Mouse (Mus musculus) embryo, embryonic 9.5 days (tissue): Measurements from ENCODE around the gene Ssbp1.

ENCODE experiments used
- DNase-seq: peaks from one replicate; pipeline ENCODE4 v3.0.0-alpha.2; 2017; ENCODE audit errors: extremely low spot score

Gene Ssbp1

DNA sequence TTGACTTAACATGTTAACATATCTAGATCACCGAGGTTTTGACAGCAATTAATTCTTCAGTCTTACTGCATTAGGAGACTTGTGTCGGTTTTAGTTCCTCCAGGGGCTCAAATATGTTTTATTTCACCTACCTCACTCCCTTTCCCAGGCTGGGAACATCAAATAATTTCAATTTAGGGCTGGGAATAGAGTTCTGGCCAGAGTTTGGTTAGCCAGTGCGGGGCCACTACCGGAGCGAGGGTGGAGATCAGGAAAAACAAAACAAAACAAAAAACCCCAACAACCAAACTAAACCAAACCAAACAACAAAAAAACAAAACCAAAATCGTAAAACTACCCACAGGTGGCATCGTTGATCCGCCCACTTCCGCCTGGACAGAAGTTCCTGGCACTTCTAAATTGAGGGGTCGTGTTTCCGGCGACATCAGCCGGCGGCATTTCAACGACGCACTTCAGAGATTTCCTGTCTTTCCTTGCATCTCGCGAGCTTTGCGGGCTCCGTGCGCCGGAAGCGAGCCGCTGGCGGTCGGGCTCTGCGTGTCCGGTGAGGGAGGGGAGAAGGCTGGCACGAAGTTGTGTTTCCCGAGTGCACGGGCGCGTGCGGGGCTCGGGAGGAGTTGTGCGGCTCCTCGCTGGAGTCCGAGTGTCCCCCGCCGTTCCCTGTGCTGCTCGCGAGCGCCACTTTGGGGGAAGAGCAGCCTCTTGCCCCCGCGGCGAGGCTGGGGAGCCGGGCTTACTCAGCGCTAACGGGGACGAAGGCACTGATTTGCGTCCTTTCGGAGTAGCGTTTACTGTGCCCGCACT lies at the start of gene Ssbp1:
Gene Ssbp1, plus strand, starts transcription at position 437 of the 804 bp plus-strand sequence.
- peak; percentile 95 for DNase-seq

DNA sequence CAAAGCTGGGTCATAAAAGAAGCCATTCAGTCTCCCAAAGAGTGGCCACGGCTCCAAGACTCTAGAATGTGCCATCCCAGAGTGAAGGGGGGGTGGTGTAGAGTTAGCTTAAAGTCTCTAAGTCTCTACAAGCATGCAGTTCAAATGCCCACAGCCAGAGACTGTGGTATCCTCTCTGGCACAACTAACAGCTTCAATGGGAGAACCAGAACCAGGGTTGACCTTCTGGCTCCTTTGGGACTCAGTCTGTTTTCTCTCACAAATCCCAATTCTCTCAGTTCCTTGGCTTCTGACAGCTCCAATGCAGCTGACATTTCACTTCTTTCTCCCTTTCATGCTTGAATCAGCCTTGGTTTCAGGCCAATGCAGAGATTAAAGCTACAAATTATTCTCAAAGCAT lies 48.1 kb upstream of the Ssbp1 start:
- no peak for DNase-seq

DNA sequence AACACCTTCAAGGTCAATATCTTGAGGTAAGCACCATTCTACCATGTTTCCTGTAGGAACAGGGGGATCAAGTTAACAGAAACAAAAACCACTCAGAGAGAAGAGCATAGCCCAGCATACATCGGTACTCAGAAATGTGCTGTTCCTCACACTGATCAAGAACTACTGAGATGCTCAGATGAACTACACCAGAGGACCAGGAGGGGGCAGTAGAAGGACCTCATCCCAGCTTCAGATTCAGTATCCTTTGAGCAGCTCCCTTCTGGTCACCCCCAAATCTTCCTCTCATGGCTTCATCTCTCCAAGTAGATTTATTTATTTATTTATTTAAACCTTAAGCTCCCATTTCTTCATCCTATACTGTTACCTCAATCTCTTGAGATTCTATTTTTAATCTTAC lies 47.4 kb upstream of the Ssbp1 start:
- DNase-seq = peak; percentile 19

DNA sequence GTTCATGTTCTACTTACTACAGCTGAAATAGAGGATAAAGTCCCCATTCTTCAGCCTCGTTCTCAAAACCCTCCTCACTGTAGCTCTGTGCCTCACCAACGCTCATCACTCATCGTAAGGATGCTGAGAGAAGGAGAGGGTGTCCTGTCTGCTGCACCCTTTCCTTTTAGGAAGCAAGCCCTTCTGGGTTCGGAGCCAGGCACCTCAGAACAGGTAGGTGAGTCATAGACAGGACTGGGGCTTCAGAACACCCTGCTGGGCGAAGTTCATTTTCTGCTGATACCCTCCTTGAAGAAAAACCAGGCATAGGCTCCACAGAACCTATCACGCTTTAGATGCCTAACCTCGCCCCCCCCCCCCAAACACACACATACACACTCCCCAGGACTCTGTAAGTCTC lies 43.7 kb upstream of the Ssbp1 start:
- no peak for DNase-seq

DNA sequence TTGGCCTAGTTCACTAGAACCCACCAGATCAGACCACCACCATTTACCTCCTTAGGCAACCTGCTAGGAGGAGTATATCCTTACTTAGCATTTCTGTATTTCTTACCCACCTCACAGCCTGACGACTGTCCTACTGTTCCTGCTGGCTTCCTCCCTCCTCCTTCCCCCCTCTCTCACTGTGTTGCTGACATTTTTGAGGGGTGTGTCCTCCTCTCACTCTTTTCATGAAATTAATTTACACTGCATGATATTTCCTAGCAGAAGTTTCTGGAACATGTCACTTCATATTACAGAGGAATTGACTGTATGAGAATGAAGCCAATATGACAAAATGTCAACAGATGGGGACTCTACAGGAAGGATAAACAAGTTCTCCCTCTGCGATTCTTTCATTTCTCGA lies 42.5 kb upstream of the Ssbp1 start:
- DNase-seq = no peak

DNA sequence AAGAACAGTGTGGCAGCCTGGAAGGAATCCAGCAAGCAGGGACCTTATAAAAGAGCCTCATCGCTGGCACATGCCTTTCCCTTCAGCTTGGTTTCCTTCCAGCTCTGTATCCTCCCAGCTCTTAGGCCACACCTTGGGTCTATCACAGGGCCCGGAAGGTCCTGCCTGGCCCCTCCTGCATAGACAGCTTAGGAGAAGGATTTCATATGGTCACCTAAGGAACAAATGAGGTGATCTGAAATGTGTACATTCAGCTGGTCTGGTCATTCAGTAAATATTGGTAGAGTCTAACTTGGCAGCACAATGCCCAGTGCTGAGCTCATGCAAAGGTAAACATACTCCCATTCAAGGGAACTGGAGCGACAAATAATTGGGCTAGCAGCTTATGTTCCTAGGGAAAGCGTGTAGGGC lies 41.6 kb upstream of the Ssbp1 start:
- DNase-seq = no peak

DNA sequence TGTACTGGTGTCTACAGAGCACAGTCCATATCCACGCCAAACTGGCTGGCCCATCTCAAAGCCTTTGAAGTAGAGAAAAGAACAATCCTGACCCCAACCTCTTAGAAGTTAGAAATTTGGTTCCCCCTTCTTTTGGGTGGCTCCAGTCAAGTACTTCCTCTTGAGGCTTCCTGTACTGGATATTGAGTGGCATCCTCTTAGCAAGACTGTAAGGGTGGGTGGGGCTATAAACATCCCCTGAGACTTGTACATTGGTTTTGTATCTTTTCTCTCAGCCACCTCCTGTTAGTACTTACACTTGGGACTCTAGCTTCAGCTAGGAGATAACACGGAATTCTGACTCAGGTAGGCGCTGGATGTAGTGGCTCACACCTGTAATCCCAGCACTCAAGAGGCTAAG lies 40.9 kb upstream of the Ssbp1 start:
- DNase-seq = no peak

DNA sequence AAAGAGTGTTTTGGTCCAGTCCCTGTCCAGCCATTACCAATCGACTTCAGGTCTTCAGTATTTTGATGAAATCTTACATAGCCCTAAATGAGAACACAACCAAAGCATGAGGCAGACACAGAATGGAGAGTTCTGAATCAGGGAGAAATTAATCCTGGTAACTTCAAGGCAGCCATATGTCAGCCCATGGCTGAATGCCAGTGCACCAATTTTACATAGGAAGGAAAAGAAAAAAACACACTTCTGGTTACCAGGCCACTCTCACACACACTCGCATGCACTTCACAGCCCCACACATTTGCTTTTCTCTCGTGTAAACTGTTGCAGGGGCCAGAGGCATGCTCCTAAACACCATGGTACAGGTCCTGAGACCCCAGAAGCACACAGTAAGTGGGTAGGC lies 40.3 kb upstream of the Ssbp1 start:
- no peak for DNase-seq

DNA sequence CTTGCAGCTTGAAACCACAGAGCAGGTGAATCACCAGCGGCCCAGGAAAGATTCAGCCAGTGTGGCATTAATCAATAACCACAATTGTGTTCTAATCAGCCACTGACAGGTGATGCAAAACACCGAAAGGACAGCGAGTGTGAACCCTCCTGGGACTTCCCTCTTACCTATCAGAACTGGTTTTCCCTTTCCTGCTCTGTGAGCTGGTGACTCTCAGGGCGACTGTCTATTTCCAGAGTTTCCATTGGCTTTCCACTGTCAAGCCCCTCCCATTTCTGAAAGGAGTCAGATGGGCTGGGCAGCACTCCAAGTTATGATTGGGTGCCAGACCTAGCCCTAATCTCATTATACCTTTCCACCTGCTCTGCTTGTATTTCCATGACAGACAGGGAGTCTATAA lies 39.8 kb upstream of the Ssbp1 start:
- no peak for DNase-seq

DNA sequence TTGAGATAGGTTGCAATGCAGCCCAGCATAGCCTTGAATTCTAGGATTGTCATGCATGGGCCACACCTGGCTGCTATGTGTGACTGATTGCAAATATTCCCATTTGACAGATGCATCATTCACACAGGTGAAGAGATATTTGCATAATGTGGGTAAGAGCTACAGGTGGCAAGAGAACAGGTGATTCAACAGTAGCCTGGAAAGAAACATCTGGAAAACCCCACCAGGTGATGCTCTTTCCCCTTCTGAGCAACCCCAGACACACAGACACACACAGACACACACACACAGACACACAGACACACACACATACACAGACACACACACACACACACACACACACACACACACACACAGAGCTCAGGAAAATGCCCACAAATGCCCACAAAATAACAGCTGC lies 39.3 kb upstream of the Ssbp1 start:
- DNase-seq = no peak

DNA sequence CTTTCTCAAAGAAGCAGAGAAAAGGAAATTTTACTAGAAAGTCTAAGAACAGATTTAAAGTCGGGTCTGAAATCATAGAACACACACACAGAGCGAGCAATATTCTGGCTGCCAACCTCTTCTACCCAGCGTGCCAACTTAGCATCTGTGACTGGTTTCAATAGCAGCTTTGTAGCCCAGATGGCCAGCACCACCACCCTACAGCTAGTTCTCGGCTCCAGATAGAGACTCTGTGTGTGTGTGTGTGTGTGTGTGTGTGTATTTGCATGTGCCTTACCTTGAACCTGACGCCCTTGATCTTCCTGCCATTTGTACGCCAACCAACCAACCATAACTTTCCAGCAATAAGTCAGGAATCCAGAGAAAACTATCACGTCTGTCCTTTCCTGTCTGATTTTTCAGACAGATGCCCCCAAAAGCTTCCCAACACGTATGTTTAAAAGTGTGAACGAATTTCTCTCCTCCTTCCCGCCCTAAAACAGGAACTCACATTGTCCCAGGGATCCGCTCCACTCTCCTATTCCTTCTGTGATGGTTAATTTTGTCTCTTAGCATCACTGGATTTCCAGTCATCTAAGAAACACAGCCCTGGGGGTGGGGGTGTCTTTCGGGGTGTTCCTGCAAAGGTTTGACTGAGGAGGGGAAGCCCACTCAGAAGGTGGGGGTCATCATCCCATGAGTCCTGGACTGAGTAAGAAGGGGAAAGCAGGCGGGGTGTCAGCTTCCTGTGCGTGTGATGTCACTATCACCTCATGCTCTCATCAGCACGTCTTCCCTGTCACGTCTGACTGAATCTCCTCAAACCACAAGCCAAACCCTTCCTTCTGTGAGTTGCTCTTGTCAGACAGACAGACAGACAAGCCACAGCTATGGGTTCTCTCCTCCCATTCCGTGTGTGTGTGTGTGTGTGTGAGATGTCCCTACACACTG lies 38.5 kb upstream of the Ssbp1 start:
- no peak for DNase-seq

DNA sequence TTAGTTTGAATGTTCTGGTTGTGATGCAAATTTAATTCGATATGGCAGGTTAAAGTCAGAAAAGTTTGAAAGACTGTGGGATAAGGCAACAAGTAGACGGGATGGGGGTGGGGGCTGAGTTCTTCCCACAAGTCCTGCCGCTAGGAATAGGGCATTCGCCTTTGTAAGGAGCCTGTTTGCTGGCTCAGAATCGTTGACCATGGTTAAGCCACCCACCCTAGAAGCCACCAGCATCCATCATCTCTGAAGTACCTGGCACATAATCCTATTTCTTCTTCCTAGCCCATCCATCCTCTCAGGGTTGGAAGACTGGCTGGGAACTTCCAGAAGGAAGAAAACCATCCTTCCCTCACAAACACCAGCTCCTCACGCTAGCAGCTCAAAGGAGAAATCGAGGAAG lies 36.5 kb upstream of the Ssbp1 start:
- no peak for DNase-seq

DNA sequence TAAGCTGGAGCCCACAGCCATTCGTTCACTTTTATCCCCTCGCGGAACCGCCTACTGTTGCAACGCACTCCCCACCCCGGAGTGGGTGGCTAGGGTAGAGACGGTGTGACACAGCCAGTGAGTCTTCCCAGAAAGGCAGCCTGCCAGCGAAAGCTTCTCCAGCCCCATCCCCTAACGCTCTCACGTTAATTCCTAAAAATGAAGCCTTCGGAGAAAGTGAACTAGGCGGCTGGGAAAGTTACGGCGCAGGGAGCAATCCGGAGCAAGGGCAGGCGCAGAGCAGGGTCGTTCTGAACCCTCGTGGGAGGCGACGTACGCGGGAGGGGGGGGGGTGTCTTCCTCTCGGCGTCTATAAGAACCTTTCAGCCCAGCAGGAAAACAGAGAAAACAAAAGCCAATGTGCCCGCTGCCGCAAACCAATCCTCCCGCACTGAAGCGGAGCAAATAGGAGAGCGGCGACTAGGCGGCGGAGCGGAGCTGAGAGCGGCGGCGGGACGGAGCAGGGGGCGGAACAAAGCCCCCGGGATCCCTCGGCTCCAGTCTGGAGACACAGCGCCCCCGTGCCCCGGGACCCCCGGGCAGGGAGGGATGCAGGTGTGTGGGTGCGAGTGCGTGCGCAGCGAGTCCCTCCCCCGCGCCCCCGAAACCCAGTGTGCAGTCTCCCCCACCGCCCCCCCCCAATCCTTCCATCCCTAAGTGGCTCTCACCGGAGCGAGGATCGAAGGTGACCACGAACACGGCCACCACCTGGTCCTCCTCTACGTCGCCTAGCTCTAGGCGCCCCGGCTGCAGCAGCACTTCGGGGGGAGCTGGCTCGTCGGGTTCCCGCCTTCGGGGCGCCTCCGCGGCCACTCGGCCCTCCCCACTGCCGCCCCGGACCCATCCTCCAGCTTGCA lies 35.8 kb upstream of the Ssbp1 start:
- DNase-seq = peak; percentile 67

DNA sequence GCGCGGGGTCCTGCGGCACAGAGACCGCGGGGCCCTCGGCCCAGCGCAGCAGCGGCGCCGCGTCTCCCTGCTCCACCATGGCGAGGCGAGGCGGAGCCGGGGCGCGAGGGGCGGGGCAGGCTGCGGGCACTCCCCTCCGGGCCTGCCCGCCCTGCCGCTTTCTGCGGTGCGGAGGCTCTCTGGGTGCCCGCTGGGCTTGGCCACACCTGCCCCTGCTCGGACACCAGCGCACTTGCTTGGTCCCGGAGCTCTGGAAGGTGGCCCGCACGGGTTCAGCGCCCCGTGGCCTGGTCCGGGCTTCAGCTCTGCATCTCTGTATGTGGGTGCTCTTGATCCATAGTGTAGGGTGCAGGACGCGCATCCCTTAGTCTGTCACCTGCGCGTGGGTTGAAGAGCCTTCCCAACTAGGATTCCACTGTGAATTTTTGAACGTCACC lies 35.1 kb upstream of the Ssbp1 start, which contains the start of gene E330009J07Rik:
Gene E330009J07Rik, minus strand, starts transcription at position 89 of the 437 bp plus-strand sequence.
- peak; percentile 83 for DNase-seq

DNA sequence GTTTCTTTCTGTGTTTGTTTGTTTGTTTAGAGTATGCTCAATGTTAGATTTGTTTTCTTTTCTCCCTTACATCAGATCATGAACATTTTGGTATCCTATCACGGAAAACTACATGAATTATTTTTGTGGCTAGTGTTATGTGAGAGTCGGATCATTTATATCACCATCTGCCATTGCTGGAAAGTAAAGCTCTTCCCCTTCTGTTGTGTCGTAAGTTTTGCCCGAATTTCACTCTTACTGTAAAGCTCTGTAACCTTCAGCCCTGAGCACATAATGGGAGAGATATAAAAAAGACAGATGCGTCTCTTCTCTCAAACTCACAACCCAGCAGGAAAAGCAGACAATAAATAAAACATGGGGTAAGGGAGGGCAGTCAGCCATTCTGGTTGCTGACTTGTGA lies 32.2 kb upstream of the Ssbp1 start, which contains the start of gene Wee2:
Gene Wee2, plus strand, starts transcription at position 153 of the 400 bp plus-strand sequence.
- no peak for DNase-seq

DNA sequence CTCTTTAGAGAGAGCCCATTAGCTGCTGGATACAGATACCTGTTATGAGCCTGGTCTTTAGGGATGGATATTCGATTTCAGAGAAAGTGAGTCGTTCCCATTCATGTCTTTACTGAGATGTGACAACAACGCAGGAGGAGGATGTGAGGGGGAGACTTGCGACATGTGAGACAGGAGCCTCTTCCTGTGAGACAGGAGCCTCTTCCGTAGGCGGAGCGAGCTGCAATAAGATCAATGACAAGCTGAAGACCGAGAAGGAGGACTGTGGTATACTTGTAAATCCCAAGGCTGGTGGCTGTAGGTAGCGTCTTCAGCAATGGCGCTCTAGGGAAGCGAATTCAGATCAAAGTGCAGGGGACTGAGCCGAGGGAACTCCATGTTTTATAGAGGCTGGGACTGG lies 31.4 kb upstream of the Ssbp1 start:
- no peak for DNase-seq

DNA sequence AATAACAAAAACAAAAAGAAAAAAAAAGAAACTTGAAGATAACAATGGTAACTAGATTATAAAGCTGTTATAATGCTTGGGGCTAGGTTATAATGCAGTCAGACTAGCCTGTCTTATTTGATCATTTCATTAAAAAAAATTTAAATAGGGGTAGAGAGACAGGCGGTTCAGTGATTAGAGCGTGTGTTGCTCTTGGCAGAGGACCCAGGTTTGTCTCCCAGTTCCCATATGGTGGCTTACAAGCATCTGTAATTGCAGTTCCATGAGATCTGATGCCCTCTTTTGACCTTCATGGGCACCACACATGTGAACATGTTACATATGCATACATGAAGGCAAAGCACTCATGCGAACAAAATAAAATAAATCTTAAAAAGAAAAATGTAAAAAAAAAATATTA lies 29.9 kb upstream of the Ssbp1 start:
- DNase-seq = no peak

DNA sequence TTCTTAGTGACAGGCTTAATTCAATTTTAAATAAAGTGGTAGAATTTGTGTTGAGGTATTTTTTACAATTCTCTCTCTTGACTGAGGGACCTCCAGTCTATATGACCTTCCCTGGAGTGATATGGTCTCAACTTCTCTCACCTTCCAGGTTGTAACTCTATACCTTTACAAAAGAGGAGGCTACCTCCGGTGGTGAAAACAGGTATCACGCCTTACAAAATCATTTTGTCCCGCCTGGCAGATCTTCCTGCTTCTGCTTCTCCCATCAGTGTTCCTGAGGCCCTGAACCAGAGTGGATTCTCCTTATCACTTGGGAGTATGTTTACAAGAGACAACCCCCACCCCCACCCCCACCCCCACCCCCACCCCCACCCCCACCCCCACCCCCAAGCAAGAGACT lies 29.4 kb upstream of the Ssbp1 start:
- DNase-seq = no peak

DNA sequence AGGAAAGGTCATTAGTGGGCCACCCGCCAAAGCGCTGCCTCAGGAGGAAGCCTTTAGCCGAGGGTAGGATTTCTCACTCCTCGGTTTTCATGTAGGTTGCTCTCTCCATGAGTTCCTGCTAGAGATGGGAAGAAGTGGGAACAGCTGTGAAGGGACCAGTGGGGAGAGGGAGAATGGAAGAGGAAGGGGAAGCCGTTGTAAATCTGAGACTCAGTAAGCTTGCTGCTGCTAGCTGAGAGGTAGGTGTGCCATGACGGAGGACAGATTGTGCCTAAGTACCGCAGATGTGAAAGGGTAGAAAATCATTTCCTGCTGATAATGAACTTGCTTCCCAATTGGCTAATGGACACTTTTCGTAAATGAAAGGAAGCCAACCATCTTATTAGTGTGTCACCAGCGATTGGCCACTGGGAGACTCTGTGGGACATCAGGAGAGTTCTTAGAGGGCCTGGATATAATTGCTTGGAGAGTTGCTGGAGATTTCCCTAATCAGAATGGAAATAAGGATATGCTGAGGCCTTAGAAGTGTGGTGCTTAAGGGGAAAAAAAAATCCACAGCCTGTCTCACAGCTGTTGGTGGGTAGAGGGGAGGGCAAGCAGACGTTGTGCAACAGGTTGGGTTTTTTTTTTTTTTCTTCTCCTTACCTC lies 27.7 kb upstream of the Ssbp1 start:
- DNase-seq = no peak

DNA sequence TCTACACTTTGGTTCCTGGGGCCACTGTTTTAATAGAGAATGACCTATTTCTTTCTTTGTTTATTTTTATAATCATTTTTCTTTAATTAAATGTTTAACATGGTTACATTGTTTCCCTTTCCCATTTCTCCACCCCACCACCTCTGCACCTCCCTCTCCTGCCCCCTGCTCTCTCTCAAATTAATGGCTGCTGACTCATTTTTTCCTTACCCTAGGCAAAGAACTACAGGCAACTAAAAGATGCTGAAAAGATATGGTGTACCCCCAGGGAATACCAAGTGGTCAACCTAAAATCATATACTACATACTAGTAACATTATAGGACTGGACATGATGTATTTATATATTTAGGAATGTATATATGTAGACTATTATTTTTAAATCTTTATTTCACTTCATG lies 22.5 kb upstream of the Ssbp1 start:
- no peak for DNase-seq

DNA sequence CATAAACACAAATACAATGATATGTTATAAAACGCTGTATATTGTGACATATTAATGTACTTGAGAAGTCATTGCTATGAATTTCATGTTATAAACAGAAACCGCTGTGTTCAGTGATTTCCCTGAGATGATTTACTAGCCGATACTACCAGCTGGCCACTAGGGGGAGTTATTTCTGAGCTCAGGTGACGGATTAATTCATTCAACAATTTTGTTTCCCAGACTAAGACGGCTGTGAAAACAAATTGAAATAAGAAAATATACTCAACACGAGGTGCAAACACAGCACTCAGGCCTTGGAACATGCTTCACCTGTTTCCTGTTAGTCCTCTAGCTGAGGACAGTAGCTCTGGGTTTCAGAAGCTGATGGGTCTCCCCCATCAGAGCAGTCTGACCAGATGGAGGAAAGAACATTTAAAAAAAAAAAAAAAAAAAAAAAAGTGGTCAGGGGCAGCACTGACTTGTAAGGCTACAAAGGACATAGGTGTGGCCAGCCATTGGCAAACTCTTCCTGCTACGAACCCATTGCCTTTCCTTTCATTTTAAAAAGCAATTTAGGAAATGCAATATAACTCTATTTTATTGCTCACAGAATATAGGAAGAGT lies 16.6 kb upstream of the Ssbp1 start:
- DNase-seq = peak; percentile 22
